Mouse (Mus musculus) testis, adult 2 months (tissue): ENCODE results near the gene 4933407L21Rik.
A peak's percentile ranks its signal among the peaks of the same experiment; 100 is the strongest.

ENCODE experiments used
- CTCF ChIP-seq: fragments of 200-500 bp; IDR thresholded peaks from 2 replicates; pipeline ENCODE4 v1.5.1; 2012; ENCODE audit warnings: low read depth, mild to moderate bottlenecking, inconsistent platforms, low read length, moderate library complexity; ENCODE audit not compliant: control insufficient read depth, insufficient read depth, insufficient replicate concordance
- POLR2A ChIP-seq: fragments of 200-500 bp; IDR thresholded peaks from 2 replicates; pipeline ENCODE4 v1.6.1; 2012; ENCODE audit warnings: low read depth, mild to moderate bottlenecking, inconsistent platforms, low read length, moderate library complexity; ENCODE audit not compliant: control insufficient read depth

DNA sequence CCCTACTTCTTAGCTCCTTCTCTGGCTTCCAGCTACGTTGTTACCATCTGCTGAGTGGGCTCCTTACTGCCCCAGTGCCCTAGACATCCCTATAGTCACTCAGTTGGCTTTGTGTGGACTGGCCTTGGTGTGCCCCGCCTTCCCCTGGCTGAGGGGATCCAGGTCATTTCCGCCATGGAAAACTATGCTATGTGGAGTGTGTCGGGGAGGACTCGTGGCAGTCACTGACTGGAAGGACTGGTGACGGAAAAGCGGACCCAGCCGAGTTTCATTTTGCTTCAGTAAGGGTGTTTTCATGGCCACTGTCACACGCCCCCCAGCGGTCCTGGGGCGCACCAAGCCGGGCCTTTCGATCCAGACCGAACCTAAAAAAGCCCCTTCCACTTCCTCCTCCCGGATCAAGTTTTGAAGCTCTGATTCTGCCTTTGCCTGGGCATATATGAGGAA, 32.9 kb upstream of the 4933407L21Rik start:
- TF ChIP-seq CTCF (peak; percentile 18; the same call in 1 of the 2 replicates), POLR2A (no peak)
